Mouse (Mus musculus) MEL (cell line): ENCODE measurements around the gene Ripply2. TPM values are rescaled to one million over a fixed set of nuclear protein-coding genes. Genes with fewer than 3 reads are reported as not detected.
A peak's percentile ranks its signal among the peaks of the same experiment; 100 is the strongest.

ENCODE experiments used
- DNase-seq: peaks from one replicate; pipeline ENCODE4 v3.0.0; 2011; ENCODE audit warnings: low read depth, low spot score
- H3K27ac ChIP-seq: 2 replicates; pipeline ENCODE4 v1.5.1; 2012; ENCODE audit warnings: low read depth, mild to moderate bottlenecking, control low read depth, low read length, moderate library complexity; ENCODE audit not compliant: control insufficient read depth
- H3K27me3 ChIP-seq, 2 experiments: fragments of 150-350 bp in 1 of 2; sonication (generic) in 1 of 2; 2 replicates each; pipeline ENCODE4 v1.6.1; 2012; ENCODE audit warnings: low read length in 2 of 2, mild to moderate bottlenecking in 2 of 2, improper control_type of control experiment in 1 of 2, moderate library complexity in 1 of 2; ENCODE audit not compliant: insufficient read depth in 2 of 2, control insufficient read depth in 1 of 2
- H3K36me3 ChIP-seq, 2 experiments: 2 replicates each; pipeline ENCODE4 v1.6.1; 2012 to 2014; ENCODE audit warnings: low read length in 2 of 2, improper control_type of control experiment in 1 of 2, inconsistent platforms in 1 of 2, mild to moderate bottlenecking in 1 of 2; ENCODE audit not compliant: insufficient read depth in 2 of 2, control insufficient read depth in 1 of 2
- H3K4me1 ChIP-seq, 2 experiments: fragments of 150-350 bp in 1 of 2; sonication (generic) in 1 of 2; 2 replicates each; pipeline ENCODE4 v1.6.1; 2012; ENCODE audit warnings: low read length in 2 of 2, improper control_type of control experiment in 1 of 2, mild to moderate bottlenecking in 1 of 2; ENCODE audit not compliant: insufficient read depth in 2 of 2, control insufficient read depth in 1 of 2
- H3K4me3 ChIP-seq, 2 experiments: fragments of 150-350 bp in 1 of 2; sonication (generic) in 1 of 2; 2 replicates each; pipeline ENCODE4 v1.5.1; 2012; ENCODE audit warnings: low read depth in 2 of 2, low read length in 2 of 2, mild to moderate bottlenecking in 2 of 2, moderate library complexity in 2 of 2, control low read depth in 1 of 2, improper control_type of control experiment in 1 of 2; ENCODE audit not compliant: control insufficient read depth in 1 of 2, insufficient read depth in 1 of 2
- H3K79me2 ChIP-seq: 2 replicates; pipeline ENCODE4 v1.6.1; 2012; ENCODE audit warnings: mild to moderate bottlenecking, low read length, moderate library complexity; ENCODE audit not compliant: control insufficient read depth, poor library complexity, insufficient read depth
- H3K9ac ChIP-seq: 2 replicates; pipeline ENCODE4 v1.6.1; 2012; ENCODE audit warnings: low read depth, mild to moderate bottlenecking, control low read depth, low read length, moderate library complexity; ENCODE audit not compliant: control insufficient read depth, poor library complexity, severe bottlenecking
- H3K9me3 ChIP-seq: fragments of 150-350 bp; sonication (generic); replicated peaks from 2 replicates; pipeline ENCODE4 v1.6.1; 2012; ENCODE audit warnings: mild to moderate bottlenecking, low read length, improper control_type of control experiment, moderate library complexity; ENCODE audit not compliant: insufficient read depth
- CTCF ChIP-seq, 3 experiments: IDR thresholded peaks in 2 of 3; conservative IDR thresholded peaks in 1 of 3; 2 replicates each; pipeline ENCODE4 v1.5.1; 2011 to 2012; ENCODE audit warnings: low read length in 3 of 3, low read depth in 2 of 3, mild to moderate bottlenecking in 2 of 3, improper control_type of control experiment in 1 of 3, inconsistent platforms in 1 of 3, mixed read lengths in 1 of 3, moderate library complexity in 1 of 3; ENCODE audit not compliant: control insufficient read depth in 1 of 3, insufficient read depth in 1 of 3, poor library complexity in 1 of 3, severe bottlenecking in 1 of 3
- EP300 ChIP-seq, 2 experiments: IDR thresholded peaks; 2 replicates each; pipeline ENCODE4 v1.6.1; 2011; ENCODE audit warnings: improper control_type of control experiment in 2 of 2, low read length in 2 of 2, low read depth in 1 of 2, mild to moderate bottlenecking in 1 of 2
- ETS1 ChIP-seq: IDR thresholded peaks from 2 replicates; pipeline ENCODE4 v1.6.1; 2012; ENCODE audit warnings: low read depth, mild to moderate bottlenecking, inconsistent platforms, low read length, improper control_type of control experiment, moderate library complexity
- GABPA ChIP-seq: IDR thresholded peaks from 2 replicates; pipeline ENCODE4 v1.6.1; 2012; ENCODE audit warnings: low read depth, mild to moderate bottlenecking, inconsistent platforms, low read length, improper control_type of control experiment, moderate library complexity
- HCFC1 ChIP-seq: IDR thresholded peaks from 2 replicates; pipeline ENCODE4 v1.6.1; 2012; ENCODE audit warnings: low read depth, mild to moderate bottlenecking, inconsistent platforms, low read length, improper control_type of control experiment, moderate library complexity
- JUND ChIP-seq: IDR thresholded peaks from 2 replicates; pipeline ENCODE4 v1.6.1; 2011; ENCODE audit warnings: low read depth, mild to moderate bottlenecking, improper control_type of control experiment, low read length
- KAT2A ChIP-seq: conservative IDR thresholded peaks from 2 replicates; pipeline ENCODE4 v1.6.1; 2012; ENCODE audit warnings: low read depth, low read length, improper control_type of control experiment, inconsistent platforms
- MEF2A ChIP-seq: IDR thresholded peaks from 2 replicates; pipeline ENCODE4 v1.6.1; 2014; ENCODE audit warnings: low read depth, mild to moderate bottlenecking, inconsistent platforms, low read length, improper control_type of control experiment; ENCODE audit not compliant: poor library complexity, insufficient replicate concordance, severe bottlenecking; ENCODE audit errors: extremely low read depth
- MYC ChIP-seq: IDR thresholded peaks from 2 replicates; pipeline ENCODE4 v1.6.1; 2011; ENCODE audit warnings: low read depth, mild to moderate bottlenecking, low read length, improper control_type of control experiment, moderate library complexity
- NRF1 ChIP-seq: IDR thresholded peaks from 2 replicates; pipeline ENCODE4 v1.6.1; 2014; ENCODE audit warnings: low read depth, mild to moderate bottlenecking, inconsistent platforms, low read length, improper control_type of control experiment, moderate library complexity; ENCODE audit not compliant: poor library complexity, insufficient read depth, severe bottlenecking
- POLR2A ChIP-seq, 2 experiments: IDR thresholded peaks; 2 replicates each; pipeline ENCODE4 v1.6.1; 2011 to 2012; ENCODE audit warnings: low read length in 2 of 2, mild to moderate bottlenecking in 2 of 2, control low read depth in 1 of 2, improper control_type of control experiment in 1 of 2, low read depth in 1 of 2, moderate library complexity in 1 of 2; ENCODE audit not compliant: control insufficient read depth in 1 of 2, insufficient read depth in 1 of 2, poor library complexity in 1 of 2
- POLR2AphosphoS2 ChIP-seq: IDR thresholded peaks from 2 replicates; pipeline ENCODE4 v1.6.1; 2011; ENCODE audit warnings: low read length, improper control_type of control experiment
- RAD21 ChIP-seq: IDR thresholded peaks from 2 replicates; pipeline ENCODE4 v1.6.1; 2011; ENCODE audit warnings: mild to moderate bottlenecking, low read depth, low read length, improper control_type of control experiment
- TBP ChIP-seq: IDR thresholded peaks from 2 replicates; pipeline ENCODE4 v1.8.0; 2011; ENCODE audit warnings: low read depth, low read length, improper control_type of control experiment
- UBTF ChIP-seq: IDR thresholded peaks from 2 replicates; pipeline ENCODE4 v1.6.1; 2012; ENCODE audit warnings: low read depth, mild to moderate bottlenecking, inconsistent platforms, low read length, improper control_type of control experiment, moderate library complexity, borderline replicate concordance; ENCODE audit not compliant: insufficient read depth
- ZKSCAN1 ChIP-seq: IDR thresholded peaks from 2 replicates; pipeline ENCODE4 v1.6.1; 2012; ENCODE audit warnings: low read depth, mild to moderate bottlenecking, inconsistent platforms, low read length, improper control_type of control experiment, moderate library complexity
- ZMIZ1 ChIP-seq: IDR thresholded peaks from 2 replicates; pipeline ENCODE4 v1.6.1; 2012; ENCODE audit warnings: low read depth, mild to moderate bottlenecking, inconsistent platforms, low read length, improper control_type of control experiment, moderate library complexity
- ZNF384 ChIP-seq: IDR thresholded peaks from 2 replicates; pipeline ENCODE4 v1.6.1; 2012; ENCODE audit warnings: low read depth, mild to moderate bottlenecking, inconsistent platforms, low read length, improper control_type of control experiment
- polyA plus RNA-seq, 2 experiments: library from polyadenylated mRNA; stranded (reverse) in 1 of 2; unstranded in 1 of 2; fragments of >175 nt in 1 of 2; fragments of >200 nt in 1 of 2; gene quantifications; 2 replicates each; pipeline versions ENCODE4 v1.2.1 to v1.2.4; 2012; ENCODE audit warnings: low replicate concordance in 2 of 2, low read depth in 1 of 2; ENCODE audit not compliant: insufficient read length in 2 of 2, insufficient read depth in 1 of 2, missing spikeins in 1 of 2
- total RNA-seq: library from RNA; depleted of rRNA; stranded (reverse); fragments of 300-350 nt; gene quantifications from 2 replicates; pipeline ENCODE4 v1.2.3, GENCODE M21; 2012

Ripply2 gene
- total and polyA plus RNA-seq, 3 experiments: not detected

GRCm38 (mm10) chr9:86980942-86981341 is 34.4 kb upstream of the Ripply2 start:
- no peak for DNase-seq
- Histone ChIP-seq H3K36me3 (no peaks in the 10 kb centered on the region), H3K27me3 (peaks cover 2 to 5% of the 10 kb centered on the region in 2 experiments; a peak in 3 of 4 replicates), H3K79me2 (no peaks in the 10 kb centered on the region), H3K4me1 (peaks cover 0 to 4% of the 10 kb centered on the region in 2 experiments; a peak in 2 of 4 replicates), H3K4me3 (no peak overlapping the region), H3K27ac (no peak overlapping the region), H3K9ac (no peak overlapping the region), H3K9me3 (no peaks in the 10 kb centered on the region)
- TF ChIP-seq RAD21: no peak
- TF ChIP-seq MEF2A: no peak
- TF ChIP-seq ZNF384: no peak
- TF ChIP-seq NRF1: no peak
- no peak for TF ChIP-seq MYC
- no peak for TF ChIP-seq EP300 (IDR thresholded peaks at IDR 0.05; ENCODE audit: low read depth in 1 of 2, low read length in 2 of 2)
- no peak for TF ChIP-seq GABPA
- no peak for TF ChIP-seq POLR2A (IDR thresholded peaks at IDR 0.05; ENCODE audit: control insufficient read depth in 1 of 2, insufficient read depth in 1 of 2, low read depth in 1 of 2, low read length in 2 of 2, poor library complexity in 1 of 2)
- no peak for TF ChIP-seq POLR2AphosphoS2
- TF ChIP-seq ZMIZ1: no peak

GRCm38 (mm10) chr9:86981551-86981950 is 33.8 kb upstream of the Ripply2 start:
- no peaks in the 10 kb centered on the region for H3K79me2 ChIP-seq
- H3K4me1 ChIP-seq: peaks cover 0 to 4% of the 10 kb centered on the region in 2 experiments; a peak in 2 of 4 replicates
- peak; percentile 68 for DNase-seq
- no peak overlapping the region for H3K9ac ChIP-seq
- no peak overlapping the region for H3K4me3 ChIP-seq
- TF ChIP-seq KAT2A: no peak
- TF ChIP-seq UBTF: no peak
- no peak for TF ChIP-seq JUND
- no peak for TF ChIP-seq MEF2A
- no peak for TF ChIP-seq ETS1
- no peak for TF ChIP-seq GABPA
- TF ChIP-seq EP300 (IDR thresholded peaks at IDR 0.05; ENCODE audit: low read depth in 1 of 2, low read length in 2 of 2): no peak
- TF ChIP-seq ZKSCAN1: no peak
- TF ChIP-seq HCFC1: no peak
- TF ChIP-seq CTCF (IDR thresholded peaks at IDR 0.05 in 2 of 3, conservative IDR thresholded peaks at IDR 0.05 in 1 of 3; ENCODE audit: control insufficient read depth in 1 of 3, insufficient read depth in 1 of 3, low read depth in 2 of 3, low read length in 3 of 3, poor library complexity in 1 of 3, severe bottlenecking in 1 of 3): no peak
- no peak for TF ChIP-seq TBP
- no peak for TF ChIP-seq POLR2AphosphoS2
- no peaks in the 10 kb centered on the region for H3K9me3 ChIP-seq
- H3K27ac ChIP-seq: no peak overlapping the region
- no peaks in the 10 kb centered on the region for H3K36me3 ChIP-seq
- H3K27me3 ChIP-seq: peaks cover 2 to 5% of the 10 kb centered on the region in 2 experiments; a peak in 3 of 4 replicates
